Comparison of ENCODE assay signal across 8 mouse cellular contexts in the genomic region with DNA sequence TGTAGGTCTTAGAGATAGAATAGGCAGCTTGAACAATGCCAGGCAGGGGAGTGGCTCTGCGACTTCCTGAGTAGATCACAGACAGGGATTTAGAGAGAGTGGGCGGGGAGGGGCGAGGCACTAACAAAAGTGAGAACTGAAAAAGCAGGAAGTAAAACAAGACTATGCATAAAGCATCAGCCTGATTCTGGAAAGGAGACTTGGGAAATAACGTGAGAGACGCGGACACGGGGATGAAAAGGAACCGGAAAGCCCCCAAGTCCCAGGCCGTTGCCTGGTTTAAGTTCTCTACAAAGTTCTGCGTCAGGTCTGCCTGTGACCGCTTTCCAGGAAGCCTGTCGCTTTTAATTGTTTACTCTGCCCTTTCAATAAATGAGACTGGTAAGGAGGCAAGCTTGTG.
DNase-seq lines count a peak whose midpoint lies in the region; ATAC-seq and TF ChIP-seq lines count a peak whose summit lies in the region.

No protein-coding gene starts in this region.

- no peaks in the 10 kb centered on the region for H3K79me2 ChIP-seq in macrophage (ENCODE audit: inconsistent target)

- peak overlapping the region; percentile 54 for H3K4me2 ChIP-seq in heart, embryonic 15.5 days
- peak overlapping the region; percentile 51 for H3K4me2 ChIP-seq in kidney, postnatal 0 days (ENCODE audit: low read length)

- DNase-seq in ES-E14 (ENCODE audit: low read depth, low spot score) (peak; percentile 80), MN1 (ENCODE audit: low spot score) (no peak)
- peak; percentile 23 for DNase-seq in embryo, embryonic 10 days (ENCODE audit: low spot score)
- peak; percentile 80 for DNase-seq in kidney, postnatal 0 days (ENCODE audit: low spot score)
- peak; percentile 12 to 62 for DNase-seq in spleen, postnatal 10 days (ENCODE audit: low spot score in 2 of 2)
- no peak for DNase-seq in testis, postnatal 10 days (ENCODE audit: low spot score)

- no peaks in the 10 kb centered on the region for H3K9me3 ChIP-seq in ES-E14 (ENCODE audit: control insufficient read depth, insufficient read depth, low read depth, low read length)
- H3K9me3 ChIP-seq in heart, embryonic 15.5 days (replicated peaks) = no peaks in the 10 kb centered on the region
- H3K9me3 ChIP-seq in kidney, postnatal 0 days (replicated peaks; ENCODE audit: low read length) = no peaks in the 10 kb centered on the region

- 14% methylated on average over 12 of the region's 12 CpGs for WGBS in heart, embryonic 15.5 days
- WGBS in kidney, postnatal 0 days = 15% methylated on average over 12 of the region's 12 CpGs
- WGBS in macrophage (ENCODE audit: missing documents) = under 1% methylated on average over 12 of the region's 12 CpGs

- in situ Hi-C loops in ES-E14 (cut with MboI; ENCODE audit: low sequenced_read_pairs in 2 of 2, unreplicated experiment in 2 of 2) = no loop called here

- H3K9ac ChIP-seq in ES-E14 (ENCODE audit: insufficient read depth, low read depth, low read length, poor library complexity, severe bottlenecking) = peak overlapping the region; percentile 61; the same call in 1 of the 2 replicates
- peak overlapping the region; percentile 23; the same call in 1 of the 2 replicates for H3K9ac ChIP-seq in heart, embryonic 15.5 days
- H3K9ac ChIP-seq in kidney, postnatal 0 days (ENCODE audit: low read depth, low read length) = peak overlapping the region; percentile 6; the same call in 1 of the 2 replicates

- TF ChIP-seq CTCF in kidney, postnatal 0 days (IDR thresholded peaks at IDR 0.05; ENCODE audit: low read depth) = no peak

- no peaks in the 10 kb centered on the region; the same call in none of the 2 replicates for H3K36me3 ChIP-seq in ES-E14 (ENCODE audit: control insufficient read depth, insufficient read depth, low read length, poor library complexity, severe bottlenecking)
- H3K36me3 ChIP-seq in heart, embryonic 15.5 days = no peaks in the 10 kb centered on the region
- no peaks in the 10 kb centered on the region for H3K36me3 ChIP-seq in kidney, postnatal 0 days (ENCODE audit: insufficient read depth, low read length)
- H3K36me3 ChIP-seq in macrophage (ENCODE audit: inconsistent target) = no peaks in the 10 kb centered on the region

- ATAC-seq in heart, embryonic 15.5 days (replicated peaks; ENCODE audit: insufficient number of reproducible peaks, insufficient read depth, low FRiP score, low read depth) = no peak; the same call in 1 of the 2 replicates
- ATAC-seq in kidney, postnatal 0 days (replicated peaks; ENCODE audit: low FRiP score, low read depth) = no peak

- H3K27ac ChIP-seq in ES-E14 (ENCODE audit: insufficient read depth, low read depth, low read length, poor library complexity, severe bottlenecking) = peak overlapping the region; percentile 87
- H3K27ac ChIP-seq in heart, embryonic 15.5 days = peak overlapping the region; percentile 52
- H3K27ac ChIP-seq in kidney, postnatal 0 days = peak overlapping the region; percentile 8
- H3K27ac ChIP-seq in macrophage = 0 out of 2 replicates have a peak overlapping the region, but pooled peaks have one; percentile 29

- H3K27me3 ChIP-seq in heart, embryonic 15.5 days = no peaks in the 10 kb centered on the region
- H3K27me3 ChIP-seq in kidney, postnatal 0 days (ENCODE audit: insufficient read depth, low read length) = no peaks in the 10 kb centered on the region

- H3K4me1 ChIP-seq in ES-E14 (ENCODE audit: control insufficient read depth in 2 of 2, insufficient read depth in 2 of 2, low read length in 2 of 2, poor library complexity in 1 of 2) = peaks cover 3 to 9% of the 10 kb centered on the region in 2 experiments; a peak in 2 of 4 replicates
- no peaks in the 10 kb centered on the region; the same call in 1 of the 2 replicates for H3K4me1 ChIP-seq in heart, embryonic 15.5 days (replicated peaks)
- no peaks in the 10 kb centered on the region for H3K4me1 ChIP-seq in kidney, postnatal 0 days (replicated peaks; ENCODE audit: insufficient read depth, low read length)

- peak overlapping the region; percentile 18 to 30 for H3K4me3 ChIP-seq in ES-E14 (ENCODE audit: insufficient read depth in 1 of 2, low read depth in 1 of 2, low read length in 2 of 2, poor library complexity in 1 of 2, severe bottlenecking in 1 of 2)
- peak overlapping the region; percentile 40 for H3K4me3 ChIP-seq in heart, embryonic 15.5 days
- peak overlapping the region; percentile 27 for H3K4me3 ChIP-seq in kidney, postnatal 0 days (replicated peaks; ENCODE audit: low read depth, low read length)
- H3K4me3 ChIP-seq in macrophage (ENCODE audit: inconsistent target) = peak overlapping the region; percentile 12; the same call in 1 of the 2 replicates

TF ChIP-seq in ES-E14, 5 proteins besides CTCF, POLR2A, EP300 and RAD21:
- TF ChIP-seq CHD2 (IDR thresholded peaks at IDR 0.05; ENCODE audit: low read depth, low read length) (no peak), ZC3H11A (IDR thresholded peaks at IDR 0.05; ENCODE audit: borderline replicate concordance, low read depth, low read length) (no peak), HCFC1 (IDR thresholded peaks at IDR 0.05; ENCODE audit: borderline replicate concordance, insufficient read depth, low read length) (no peak), ZNF384 (IDR thresholded peaks at IDR 0.05; ENCODE audit: low read depth, low read length) (no peak), MAFK (IDR thresholded peaks at IDR 0.05; ENCODE audit: insufficient read depth, low read depth, low read length) (no peak)

Comparison
In these comparisons a context has a peak if more than half of its experiments do, and no peak if none do; other contexts are left out.
1. DNase-seq: peak in ES-E14 (single experiment), embryo, embryonic 10 days (single experiment), kidney, postnatal 0 days (single experiment) and spleen, postnatal 10 days (2 of 2); none in testis, postnatal 10 days (single experiment) and MN1 (single experiment).
2. H3K27ac ChIP-seq: peak in every context shown above with its lines; median percentile 87 in ES-E14; 52 in heart, embryonic 15.5 days; 29 in macrophage; 8 in kidney, postnatal 0 days.
3. H3K9ac ChIP-seq: peak in every context shown above with its lines; median percentile 61 in ES-E14; 23 in heart, embryonic 15.5 days; 6 in kidney, postnatal 0 days.
4. Peak in every context shown above with its lines, with median percentiles within 50 percentile points of each other: H3K4me3 ChIP-seq.